Mouse (Mus musculus): ENCODE measurements around the gene Pex16. TPM values are rescaled to one million over a fixed set of nuclear protein-coding genes. Genes with fewer than 3 reads are reported as not detected.

Gene Pex16
- polyA plus RNA-seq, 1 experiment from 2014 or later = 20.4 TPM

GRCm38 (mm10) chr2:92403776-92404319 is 29.4 kb downstream of the Pex16 start:
- Histone ChIP-seq H3K9ac (no peak overlapping the region), H3K36me3 (peaks cover 53% of the 10 kb centered on the region), H3K27me3 (peaks cover 17% of the 10 kb centered on the region), H3K9me3 (no peaks in the 10 kb centered on the region), H3K4me1 (peaks cover 9% of the 10 kb centered on the region; the same call in 1 of the 2 replicates), H3K27ac (no peak overlapping the region), H3K4me3 (no peak overlapping the region), H3K4me2 (no peak overlapping the region)
- WGBS = 91% methylated on average over 5 of the region's 5 CpGs
- ATAC-seq (ENCODE audit: insufficient number of reproducible peaks, insufficient read depth, low FRiP score, low TSS enrichment, low read depth) = no peak

- Histone ChIP-seq H3K4me1 (peaks cover 9% of the 10 kb centered on the region; the same call in 1 of the 2 replicates), H3K9me3 (no peaks in the 10 kb centered on the region), H3K9ac (no peak overlapping the region), H3K36me3 (peaks cover 61% of the 10 kb centered on the region), H3K4me2 (no peak overlapping the region), H3K4me3 (no peak overlapping the region), H3K27ac (no peak overlapping the region), H3K27me3 (peaks cover 14% of the 10 kb centered on the region)
- 66% methylated on average over 6 of the region's 6 CpGs for WGBS
- no peak for ATAC-seq (ENCODE audit: insufficient number of reproducible peaks, insufficient read depth, low FRiP score, low TSS enrichment, low read depth)
Observed at GRCm38 (mm10) chr2:92404737-92405136, 30.3 kb downstream of the Pex16 start.

- no peak for ATAC-seq (ENCODE audit: insufficient number of reproducible peaks, insufficient read depth, low FRiP score, low TSS enrichment, low read depth)
- H3K4me3 ChIP-seq = no peak overlapping the region
- WGBS = 89% methylated on average over 7 of the region's 7 CpGs
- no peak overlapping the region for H3K4me2 ChIP-seq
- H3K36me3 ChIP-seq = peaks cover 71% of the 10 kb centered on the region
- no peak overlapping the region for H3K9ac ChIP-seq
- peaks cover 7% of the 10 kb centered on the region; the same call in 1 of the 2 replicates for H3K4me1 ChIP-seq
- no peaks in the 10 kb centered on the region for H3K9me3 ChIP-seq
- H3K27ac ChIP-seq = no peak overlapping the region
- H3K27me3 ChIP-seq = peaks cover 9% of the 10 kb centered on the region
Observed at GRCm38 (mm10) chr2:92405687-92406086, 31.2 kb downstream of the Pex16 start.

- WGBS = 92% methylated on average over 18 of the region's 18 CpGs
- H3K9me3 ChIP-seq = no peaks in the 10 kb centered on the region
- H3K27me3 ChIP-seq = no peaks in the 10 kb centered on the region
- no peak for ATAC-seq (ENCODE audit: insufficient number of reproducible peaks, insufficient read depth, low FRiP score, low TSS enrichment, low read depth)
- no peaks in the 10 kb centered on the region for H3K4me1 ChIP-seq
- no peak overlapping the region for H3K4me3 ChIP-seq
- no peak overlapping the region for H3K4me2 ChIP-seq
- no peak overlapping the region for H3K27ac ChIP-seq
- no peak overlapping the region for H3K9ac ChIP-seq
- H3K36me3 ChIP-seq = peaks cover 96% of the 10 kb centered on the region
Observed at GRCm38 (mm10) chr2:92408309-92409045, 34.0 kb downstream of the Pex16 start.

GRCm38 (mm10) chr2:92411705-92412104 is 37.2 kb downstream of the Pex16 start:
- Histone ChIP-seq H3K4me1 (no peaks in the 10 kb centered on the region), H3K4me3 (no peak overlapping the region), H3K36me3 (peaks cover 98% of the 10 kb centered on the region), H3K9me3 (no peaks in the 10 kb centered on the region), H3K27ac (no peak overlapping the region), H3K27me3 (no peaks in the 10 kb centered on the region), H3K4me2 (no peak overlapping the region), H3K9ac (no peak overlapping the region)
- 92% methylated on average over 10 of the region's 10 CpGs for WGBS
- no peak for ATAC-seq (ENCODE audit: insufficient number of reproducible peaks, insufficient read depth, low FRiP score, low TSS enrichment, low read depth)

- H3K4me3 ChIP-seq = no peak overlapping the region
- H3K4me1 ChIP-seq = peaks cover 21% of the 10 kb centered on the region; the same call in 1 of the 2 replicates
- WGBS = 86% methylated on average over 7 of the region's 7 CpGs
- H3K4me2 ChIP-seq = no peak overlapping the region
- H3K27ac ChIP-seq = no peak overlapping the region
- H3K9ac ChIP-seq = no peak overlapping the region
- no peaks in the 10 kb centered on the region for H3K27me3 ChIP-seq
- peaks cover 91% of the 10 kb centered on the region for H3K36me3 ChIP-seq
- H3K9me3 ChIP-seq = no peaks in the 10 kb centered on the region
- ATAC-seq (ENCODE audit: insufficient number of reproducible peaks, insufficient read depth, low FRiP score, low TSS enrichment, low read depth) = no peak
Observed at GRCm38 (mm10) chr2:92421723-92422387, 47.4 kb downstream of the Pex16 start.

- no peak overlapping the region for H3K4me2 ChIP-seq
- no peak overlapping the region for H3K27ac ChIP-seq
- H3K9me3 ChIP-seq = no peaks in the 10 kb centered on the region
- peaks cover 86% of the 10 kb centered on the region for H3K36me3 ChIP-seq
- no peak overlapping the region for H3K4me3 ChIP-seq
- WGBS = 76% methylated on average over 10 of the region's 10 CpGs
- ATAC-seq (ENCODE audit: insufficient number of reproducible peaks, insufficient read depth, low FRiP score, low TSS enrichment, low read depth) = no peak
- peaks cover 23% of the 10 kb centered on the region; the same call in 1 of the 2 replicates for H3K4me1 ChIP-seq
- H3K9ac ChIP-seq = no peak overlapping the region
- no peaks in the 10 kb centered on the region for H3K27me3 ChIP-seq
Observed at GRCm38 (mm10) chr2:92422388-92423135, 48.1 kb downstream of the Pex16 start.

- H3K9me3 ChIP-seq = no peaks in the 10 kb centered on the region
- H3K36me3 ChIP-seq = peaks cover 81% of the 10 kb centered on the region
- H3K4me3 ChIP-seq = no peak overlapping the region
- H3K4me2 ChIP-seq = no peak overlapping the region
- no peaks in the 10 kb centered on the region for H3K27me3 ChIP-seq
- 90% methylated on average over 9 of the region's 9 CpGs for WGBS
- peaks cover 27% of the 10 kb centered on the region for H3K4me1 ChIP-seq
- H3K9ac ChIP-seq = no peak overlapping the region
- H3K27ac ChIP-seq = no peak overlapping the region
- no peak for ATAC-seq (ENCODE audit: insufficient number of reproducible peaks, insufficient read depth, low FRiP score, low TSS enrichment, low read depth)
Observed at GRCm38 (mm10) chr2:92423156-92423555, 48.7 kb downstream of the Pex16 start.

GRCm38 (mm10) chr2:92423702-92424461 is 49.4 kb downstream of the Pex16 start:
- no peak overlapping the region for H3K4me2 ChIP-seq
- H3K27me3 ChIP-seq = no peaks in the 10 kb centered on the region
- H3K36me3 ChIP-seq = peaks cover 74% of the 10 kb centered on the region
- peak overlapping the region; percentile 58; the same call in 1 of the 2 replicates for H3K27ac ChIP-seq
- H3K4me1 ChIP-seq = peaks cover 35% of the 10 kb centered on the region
- WGBS = 83% methylated on average over 9 of the region's 9 CpGs
- no peak; the same call in 1 of the 2 replicates for ATAC-seq (ENCODE audit: insufficient number of reproducible peaks, insufficient read depth, low FRiP score, low TSS enrichment, low read depth)
- no peak overlapping the region for H3K9ac ChIP-seq
- no peak overlapping the region for H3K4me3 ChIP-seq
- no peaks in the 10 kb centered on the region for H3K9me3 ChIP-seq

GRCm38 (mm10) chr2:92424462-92425308 is 50.2 kb downstream of the Pex16 start:
- H3K27ac ChIP-seq = peak overlapping the region; percentile 58; the same call in 1 of the 2 replicates
- no peaks in the 10 kb centered on the region for H3K27me3 ChIP-seq
- ATAC-seq (ENCODE audit: insufficient number of reproducible peaks, insufficient read depth, low FRiP score, low TSS enrichment, low read depth) = no peak
- H3K9me3 ChIP-seq = no peaks in the 10 kb centered on the region
- no peak overlapping the region for H3K4me3 ChIP-seq
- H3K4me1 ChIP-seq = peaks cover 43% of the 10 kb centered on the region
- no peak overlapping the region for H3K9ac ChIP-seq
- H3K4me2 ChIP-seq = no peak overlapping the region
- 84% methylated on average over 9 of the region's 9 CpGs for WGBS
- peaks cover 66% of the 10 kb centered on the region for H3K36me3 ChIP-seq

Data from embryonic facial prominence, embryonic 13.5 days (tissue).